Mouse (Mus musculus) left cerebral cortex, adult 9 months (tissue): Measurements from ENCODE around the gene Dph2.

Experiments used
- DNase-seq, 2 experiments: peaks; one replicate each; pipeline ENCODE4 v3.0.0; 2022; ENCODE audit warnings: low spot score in 2 of 2

The Dph2 gene

GRCm38 (mm10) chr4:117891738-117892161 lies at the start of gene Dph2:
Gene Dph2 (minus strand): TSS chr4:117892032.
- DNase-seq: peak; percentile 78 to 88

DNA sequence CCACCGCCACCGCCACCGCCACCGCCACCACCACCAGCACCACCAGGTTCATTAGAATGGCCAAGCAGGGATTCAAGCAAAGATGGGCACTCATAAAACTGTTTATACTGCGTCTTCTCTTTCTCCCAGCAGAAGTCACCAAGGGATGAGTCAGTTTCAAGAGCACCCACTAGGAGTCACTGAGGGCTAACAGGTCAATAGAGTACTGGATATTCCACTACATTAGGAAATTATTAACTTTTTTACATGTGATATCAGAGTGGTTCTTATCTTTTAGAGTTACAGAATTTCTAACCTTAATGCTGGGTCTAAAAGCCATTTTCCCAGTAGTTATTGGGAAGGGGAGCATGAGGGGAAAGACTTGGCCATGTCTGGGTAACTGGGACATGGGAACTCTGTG lies 45.1 kb upstream of the Dph2 start:
- DNase-seq: no peak

- DNase-seq: no peak
These were observed 42.2 kb upstream of the Dph2 start for GRCm38 (mm10) chr4:117934081-117934480.

DNA sequence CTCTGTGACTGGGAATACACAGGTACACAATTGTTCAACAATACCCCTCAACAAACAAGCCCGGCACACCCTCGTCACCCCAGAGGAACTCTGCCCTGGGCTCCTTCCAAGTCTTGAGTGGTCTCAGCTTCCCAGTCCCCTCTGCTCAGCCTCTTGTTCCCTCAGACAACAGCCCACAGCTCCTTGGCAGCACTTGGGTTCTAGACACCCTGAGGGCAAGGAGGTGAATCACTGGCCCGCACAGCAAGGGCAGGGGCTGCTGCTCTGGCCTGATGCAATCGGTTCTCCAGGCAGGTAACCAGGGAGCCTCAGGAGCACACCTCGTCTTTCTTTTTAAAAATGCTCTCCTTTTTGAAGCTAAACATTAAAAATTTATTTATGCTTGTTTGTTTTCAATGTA lies 41.4 kb upstream of the Dph2 start:
- DNase-seq: no peak

- DNase-seq: no peak
These were observed 37.6 kb upstream of the Dph2 start, which contains the start of gene Artn for GRCm38 (mm10) chr4:117929391-117929881. Gene Artn (minus strand): TSS chr4:117929763.

GRCm38 (mm10) chr4:117928699-117929241 lies 36.9 kb upstream of the Dph2 start:
- no peak for DNase-seq

GRCm38 (mm10) chr4:117928234-117928633 lies 36.4 kb upstream of the Dph2 start:
- no peak for DNase-seq

DNA sequence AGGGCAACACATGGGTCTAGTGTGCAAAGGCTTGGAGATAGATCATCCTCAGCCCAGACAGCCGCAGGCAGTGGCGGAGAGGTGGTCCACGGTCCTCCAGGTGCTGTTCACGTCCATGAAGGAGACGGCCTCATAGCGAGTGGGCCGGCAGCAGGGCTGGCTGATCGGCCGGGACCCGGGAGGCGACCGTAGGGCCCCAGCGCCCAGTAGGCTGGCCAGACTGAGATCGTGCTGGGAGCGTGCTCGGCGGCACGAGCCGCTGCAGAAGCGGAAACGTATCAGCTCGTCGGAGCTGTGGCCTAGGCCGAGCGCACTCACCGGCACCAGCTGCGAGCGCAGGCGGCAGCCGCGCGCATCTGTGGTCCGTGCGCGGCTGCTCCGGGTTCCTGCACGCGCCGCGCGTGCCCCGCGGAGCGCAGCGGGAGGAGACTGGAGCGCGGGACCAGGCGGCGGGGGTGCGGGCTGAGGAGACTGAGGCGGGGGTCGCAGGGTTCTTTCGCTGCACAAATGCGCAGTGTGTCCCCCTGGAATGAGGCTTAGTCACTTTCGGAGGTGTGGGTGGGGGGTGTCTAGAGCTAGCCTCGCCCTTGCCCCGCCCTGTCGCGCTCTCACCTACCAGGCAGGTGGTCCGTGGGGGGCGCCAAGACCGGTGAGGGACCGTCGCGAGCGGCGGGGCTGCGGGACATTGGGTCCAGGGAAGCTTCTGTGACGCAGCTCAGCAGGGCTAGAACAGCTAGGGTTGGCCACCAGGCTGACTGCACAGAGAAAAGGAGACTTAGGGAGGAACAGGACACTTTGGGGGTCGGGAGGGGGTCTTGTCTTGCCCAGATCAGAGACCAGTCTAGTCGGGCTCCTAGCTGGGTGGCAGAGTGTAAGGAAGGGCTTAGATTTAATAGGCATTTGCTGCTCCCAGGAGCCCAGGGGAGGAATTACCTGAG lies 35.0 kb upstream of the Dph2 start:
- peak in 1 of 2 experiments; percentile 58 for DNase-seq

- DNase-seq: no peak
These were observed 33.1 kb upstream of the Dph2 start for GRCm38 (mm10) chr4:117924916-117925315.

DNA sequence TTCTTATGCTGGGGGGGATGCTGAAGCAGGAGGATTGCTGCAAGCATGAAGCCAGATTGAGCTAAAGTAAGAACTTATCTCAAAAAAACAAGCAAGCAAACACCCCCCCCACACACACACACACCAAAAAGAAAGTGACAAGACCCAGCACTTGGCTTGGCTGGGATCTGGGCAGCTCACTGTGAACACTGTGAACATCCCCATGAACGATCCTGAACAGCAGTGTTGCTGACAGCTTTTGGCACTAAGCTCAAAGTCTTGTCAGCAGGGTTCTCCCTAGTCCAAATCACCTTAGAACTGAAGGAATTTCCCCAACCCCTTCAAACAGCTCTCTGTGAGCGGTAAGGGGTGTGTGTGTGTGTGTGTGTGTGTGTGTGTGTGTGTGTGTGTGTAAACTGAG lies 31.6 kb upstream of the Dph2 start:
- DNase-seq: no peak

- DNase-seq: no peak
These were observed 29.5 kb upstream of the Dph2 start for GRCm38 (mm10) chr4:117921358-117921757.

- DNase-seq: no peak
These were observed 26.9 kb upstream of the Dph2 start for GRCm38 (mm10) chr4:117918762-117919161.

- no peak for DNase-seq
These were observed 26.4 kb upstream of the Dph2 start for GRCm38 (mm10) chr4:117918261-117918660.

- no peak for DNase-seq
These were observed 26.0 kb upstream of the Dph2 start for GRCm38 (mm10) chr4:117917847-117918246.

DNA sequence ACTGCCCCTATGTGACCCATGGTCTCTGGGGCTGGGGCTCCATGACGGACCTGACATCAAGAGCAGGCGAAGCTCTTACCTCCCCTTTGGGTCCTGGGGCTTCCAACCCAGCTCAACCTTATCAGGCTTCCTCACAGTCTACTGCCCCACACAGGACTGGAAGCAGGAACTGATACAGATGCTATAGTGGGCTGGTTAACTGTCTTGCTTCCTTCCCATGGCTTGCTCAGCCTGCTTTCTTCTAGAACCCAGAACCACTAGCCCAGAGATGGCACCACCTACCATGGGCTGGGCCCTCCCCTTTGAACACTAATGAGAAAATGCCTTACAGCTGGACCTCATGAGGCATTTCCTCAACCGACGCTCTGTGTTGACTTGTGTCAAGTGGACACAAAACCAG lies 25.6 kb upstream of the Dph2 start:
- DNase-seq: no peak

GRCm38 (mm10) chr4:117916386-117916785 lies 24.6 kb upstream of the Dph2 start:
- no peak for DNase-seq

DNA sequence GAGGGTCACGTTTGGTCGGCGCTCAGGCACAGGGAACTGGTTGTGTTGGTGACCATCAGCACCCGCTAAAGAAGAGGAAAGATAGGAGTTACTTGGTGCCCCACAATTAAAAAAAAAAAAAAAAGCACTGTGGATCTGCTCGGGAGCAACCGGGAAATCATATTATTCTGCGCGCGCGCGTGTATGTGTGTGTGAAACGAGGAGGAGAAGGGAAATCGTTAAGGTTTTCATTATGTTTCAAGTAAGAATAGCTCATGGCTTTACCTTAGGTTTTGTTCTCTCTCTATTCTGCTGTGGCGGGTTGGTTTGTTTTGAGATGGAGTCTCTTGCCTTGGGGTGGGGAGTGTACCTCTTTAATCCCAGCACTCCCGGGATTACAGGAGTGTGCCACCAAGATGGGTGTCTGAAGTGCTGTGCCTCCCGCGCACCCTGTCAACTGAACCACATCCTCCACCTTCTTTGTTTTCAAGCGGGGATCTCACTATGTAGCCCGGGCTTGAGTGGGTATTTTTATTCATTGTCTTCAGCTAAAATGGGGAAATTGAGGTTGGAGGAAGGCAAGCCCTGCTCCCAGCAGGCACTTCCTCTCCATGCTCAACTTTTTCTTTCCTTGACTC lies 23.8 kb upstream of the Dph2 start:
- no peak for DNase-seq

GRCm38 (mm10) chr4:117914591-117915442 lies 23.0 kb upstream of the Dph2 start, which contains the start of gene Ipo13:
Gene Ipo13 (minus strand): TSS chr4:117914999.
- DNase-seq: peak; percentile 78 to 91

DNA sequence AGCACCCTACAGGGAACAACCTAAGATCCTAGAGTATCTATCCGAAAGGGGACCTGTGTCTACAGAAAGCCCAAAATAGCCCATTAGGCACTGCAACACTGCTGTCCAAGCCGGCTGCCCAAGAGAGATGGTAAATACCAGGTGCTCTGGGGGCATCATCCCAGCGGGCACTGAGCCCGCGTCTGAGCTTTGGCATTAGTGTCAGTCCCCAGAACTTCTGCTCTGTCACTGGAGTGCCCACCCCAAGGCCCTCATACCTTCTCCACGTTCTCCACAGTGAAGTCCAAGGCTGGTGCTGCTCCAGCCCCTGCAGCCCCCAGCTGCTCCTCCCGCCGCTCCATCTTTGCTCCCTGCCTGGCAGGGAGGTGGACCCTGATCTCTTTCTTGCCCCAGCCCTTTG lies 22.2 kb upstream of the Dph2 start:
- no peak for DNase-seq

GRCm38 (mm10) chr4:117913421-117913820 lies 21.6 kb upstream of the Dph2 start:
- no peak for DNase-seq

DNA sequence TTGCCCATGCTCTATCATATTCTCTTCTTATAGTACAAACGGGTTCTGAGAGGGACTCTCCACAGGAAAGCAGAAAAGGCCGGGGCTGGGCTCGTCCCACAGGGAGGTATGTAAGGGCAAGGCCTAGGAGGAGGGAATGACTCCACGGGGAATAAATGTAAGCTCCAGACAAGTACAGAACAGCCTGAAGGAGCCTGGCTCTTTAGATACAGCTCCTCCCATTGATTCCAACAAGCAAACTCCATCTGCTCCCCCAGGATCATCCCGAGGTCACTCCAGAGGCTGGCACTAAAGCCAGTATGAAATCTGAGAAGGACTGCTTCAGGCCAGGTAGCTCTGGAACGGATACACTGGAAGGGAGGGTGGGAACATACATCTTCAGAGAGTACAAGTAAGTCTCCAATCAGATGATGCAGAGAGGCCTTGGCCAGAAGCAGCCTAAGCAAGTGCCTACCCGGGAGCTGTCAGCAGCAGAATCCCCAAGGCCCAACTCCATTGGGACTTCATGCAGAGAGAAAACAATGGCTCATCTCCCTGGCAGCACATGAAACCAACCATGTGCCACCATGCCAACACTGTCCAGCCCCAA lies 20.9 kb upstream of the Dph2 start:
- no peak for DNase-seq
